Comparison of ENCODE assay signal across 21 mouse cellular contexts in genomic region chr13:60514806-60515205, GRCm38 (mm10).
A peak's percentile ranks its signal among the peaks of the same experiment; 100 is the strongest.
DNase-seq lines count a peak whose midpoint lies in the region; ATAC-seq and TF ChIP-seq lines count a peak whose summit lies in the region.
"Had no signal": no experiment of that assay in that cellular context is flagged by ENCODE, and none has a peak within 500 bp of the region (broad histone marks: within the 10 kb centered on the region; RNA-seq: fewer than 3 reads in every experiment).

No protein-coding gene starts in this region.

- ATAC-seq in lung, embryonic 14.5 days (ENCODE audit: insufficient read depth) = peak; percentile 52; the same call in 1 of the 2 replicates
- ATAC-seq: activated CD4-positive, CD25-positive, alpha-beta regulatory T cell, adult 4 months; CD4-positive, CD25-positive, alpha-beta regulatory T cell, adult 4 months; Patski had no signal

- H3K27ac ChIP-seq in kidney, adult 2 months (ENCODE audit: insufficient read depth, low read depth, low read length) = peak overlapping the region; percentile 67; the same call in 1 of the 2 replicates
- no peak overlapping the region for H3K27ac ChIP-seq in lung, embryonic 14.5 days (ENCODE audit: low read depth)

- peaks cover 6% of the 10 kb centered on the region; the same call in 1 of the 2 replicates for H3K4me1 ChIP-seq in kidney, adult 2 months (ENCODE audit: control insufficient read depth, insufficient read depth, low read length)
- H3K4me1 ChIP-seq in lung, embryonic 14.5 days (ENCODE audit: insufficient read depth) = 0 out of 2 replicates have a peak, but pooled peaks cover 4% of the 10 kb centered on the region

- no peaks in the 10 kb centered on the region for H3K9me3 ChIP-seq in lung, embryonic 14.5 days (ENCODE audit: low read depth, low read length)

- peak; percentile 66 for DNase-seq in heart, adult 11 months
- DNase-seq in heart, adult 18-20 months = no peak
- DNase-seq in kidney, adult 2 months = no peak
- no peak for DNase-seq in kidney, postnatal 14 days
- peak; percentile 62 for DNase-seq in lung, embryonic 14.5 days
- DNase-seq in lung, adult 18-20 months = no peak
- DNase-seq: adrenal gland, adult 2 months; adrenal gland, adult 8-10 months; adrenal gland, postnatal 10 days; adrenal gland, postnatal 14 days; adrenal gland, postnatal 25 days; adrenal gland, postnatal 36 days; B cell, adult 2 months; cerebellum, adult 11 months; cerebellum, adult 11-12 months; cerebellum, adult 18-20 months had no signal

- H3K9ac ChIP-seq in lung, embryonic 14.5 days = no peak overlapping the region

- TF ChIP-seq CTCF in kidney, adult 2 months (conservative IDR thresholded peaks at IDR 0.05; ENCODE audit: insufficient read depth, insufficient read length, low read depth, low read length) = no peak
- no peak for TF ChIP-seq CTCF in lung, embryonic 14.5 days (IDR thresholded peaks at IDR 0.05; ENCODE audit: low read depth)

- TF ChIP-seq POLR2A in kidney, adult 2 months (IDR thresholded peaks at IDR 0.05; ENCODE audit: low read depth, low read length) = no peak

- H3K4me3 ChIP-seq in kidney, adult 2 months (ENCODE audit: insufficient read depth, low read depth, low read length) = no peak overlapping the region
- H3K4me3 ChIP-seq in lung, embryonic 14.5 days (ENCODE audit: low read depth, low read length) = no peak overlapping the region

- WGBS in kidney, adult 2 months = 86% methylated on average over 9 of the region's 9 CpGs
- WGBS in lung, embryonic 14.5 days = 41% methylated on average over 9 of the region's 9 CpGs

- H3K36me3 ChIP-seq in kidney, adult 2 months (ENCODE audit: control insufficient read depth, insufficient read depth, low read length) = no peaks in the 10 kb centered on the region
- H3K36me3 ChIP-seq in lung, embryonic 14.5 days (ENCODE audit: insufficient read depth) = no peaks in the 10 kb centered on the region
- H3K36me3 ChIP-seq: G1E had no signal

- H3K27me3 ChIP-seq in kidney, adult 2 months (replicated peaks; ENCODE audit: control insufficient read depth, insufficient read depth, low read length) = no peaks in the 10 kb centered on the region
- H3K27me3 ChIP-seq in lung, embryonic 14.5 days (ENCODE audit: insufficient read depth, low read length) = no peaks in the 10 kb centered on the region
- H3K27me3 ChIP-seq: CH12.LX, Patski had no signal

- no peak overlapping the region for H3K4me2 ChIP-seq in lung, embryonic 14.5 days

Comparison
In these comparisons a context has a peak if more than half of its experiments do, and no peak if none do; other contexts are left out.
1. DNase-seq: peak in heart, adult 11 months (single experiment) and lung, embryonic 14.5 days (single experiment); none in heart, adult 18-20 months (0 of 2), kidney, adult 2 months (single experiment), kidney, postnatal 14 days (single experiment) and lung, adult 18-20 months (0 of 2).